Mouse (Mus musculus) forebrain, embryonic 16.5 days (tissue): ENCODE data around the gene Mypop. TPM values are rescaled to one million over a fixed set of nuclear protein-coding genes. Genes with fewer than 3 reads are reported as not detected.

Experiments
- ATAC-seq: fragments of 200-750 bp; cut with Nextera tagmentation; 2 replicates; pipeline ENCODE4 v1.8.0; 2017; ENCODE audit warnings: mild to moderate bottlenecking, moderate library complexity
- H3K27ac ChIP-seq: fragments of 300-500 bp; sonication (generic); 2 replicates; pipeline ENCODE4 v1.5.1; 2014; ENCODE audit warnings: low read length, control low read depth
- H3K27me3 ChIP-seq: fragments of 300-500 bp; sonication (generic); replicated peaks from 2 replicates; pipeline ENCODE4 v1.6.1; 2014; ENCODE audit warnings: low read length; ENCODE audit not compliant: control insufficient read depth, insufficient read depth
- H3K36me3 ChIP-seq: fragments of 300-500 bp; sonication (generic); 2 replicates; pipeline ENCODE4 v1.6.1; 2014; ENCODE audit not compliant: control insufficient read depth, insufficient read depth
- H3K4me1 ChIP-seq: fragments of 300-500 bp; sonication (generic); replicated peaks from 2 replicates; pipeline ENCODE4 v1.6.1; 2014; ENCODE audit warnings: low read length; ENCODE audit not compliant: control insufficient read depth, insufficient read depth
- H3K4me2 ChIP-seq: fragments of 300-500 bp; sonication (generic); 2 replicates; pipeline ENCODE4 v1.6.1; 2014; ENCODE audit warnings: mild to moderate bottlenecking, low read length, control low read depth
- H3K4me3 ChIP-seq: fragments of 300-500 bp; sonication (generic); replicated peaks from 2 replicates; pipeline ENCODE4 v1.5.1; 2014; ENCODE audit warnings: mild to moderate bottlenecking, low read length, control low read depth
- H3K9ac ChIP-seq: fragments of 300-500 bp; sonication (generic); replicated peaks from 2 replicates; pipeline ENCODE4 v1.6.1; 2014; ENCODE audit warnings: low read depth, low read length, control low read depth
- H3K9me3 ChIP-seq: fragments of 300-500 bp; sonication (generic); 2 replicates; pipeline ENCODE4 v1.6.1; 2016; ENCODE audit warnings: low read length; ENCODE audit not compliant: control insufficient read depth
- WGBS: fragments of 180-500 bp; shearing (Covaris S2); extraction: QIAGEN DNeasy Blood & Tissue Kit; methylation state at CpG from one replicate; pipeline ENCODE4 v1.1.7; 2014; 5-methylcytosine and 5-hydroxymethylcytosine counted together
- polyA plus RNA-seq: library from polyadenylated mRNA; unstranded; fragments of >200 nt; fragmentation: Nextera tagmentation; extraction: Ambion mirVana; gene quantifications from 2 replicates; pipeline ENCODE4 v1.2.1, GENCODE M21; 2015

Gene Mypop
- polyA plus RNA-seq, 1 experiment from 2014 or later, result 3.1 TPM

DNA sequence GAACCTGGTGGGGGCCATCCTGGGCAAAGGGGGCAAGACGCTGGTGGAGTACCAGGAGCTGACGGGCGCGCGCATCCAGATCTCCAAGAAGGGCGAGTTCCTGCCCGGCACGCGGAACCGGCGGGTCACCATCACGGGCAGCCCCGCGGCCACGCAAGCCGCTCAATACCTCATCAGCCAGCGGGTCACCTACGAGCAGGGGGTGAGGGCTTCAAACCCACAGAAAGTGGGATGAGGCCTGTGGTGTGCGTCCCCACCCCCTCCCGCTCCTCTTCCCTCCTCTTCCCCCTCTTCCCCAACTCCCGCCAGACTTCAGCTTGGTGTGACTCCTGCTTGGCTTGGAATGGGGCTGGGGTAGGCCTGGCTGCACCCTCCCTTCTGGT is 32.7 kb upstream of the Mypop start:
- H3K9ac ChIP-seq, result peak overlapping the region; percentile 56
- H3K4me3 ChIP-seq, result peak overlapping the region; percentile 42
- 0 out of 2 replicates have a peak, but pooled peaks cover 3% of the 10 kb centered on the region for H3K36me3 ChIP-seq
- H3K4me2 ChIP-seq, result peak overlapping the region; percentile 66
- peak; percentile 5; the same call in 1 of the 2 replicates for ATAC-seq
- H3K27me3 ChIP-seq, result no peaks in the 10 kb centered on the region
- 6% methylated on average over 21 of the region's 21 CpGs for WGBS
- H3K27ac ChIP-seq, result no peak overlapping the region
- peaks cover 35% of the 10 kb centered on the region for H3K4me1 ChIP-seq
- H3K9me3 ChIP-seq, result no peaks in the 10 kb centered on the region

DNA sequence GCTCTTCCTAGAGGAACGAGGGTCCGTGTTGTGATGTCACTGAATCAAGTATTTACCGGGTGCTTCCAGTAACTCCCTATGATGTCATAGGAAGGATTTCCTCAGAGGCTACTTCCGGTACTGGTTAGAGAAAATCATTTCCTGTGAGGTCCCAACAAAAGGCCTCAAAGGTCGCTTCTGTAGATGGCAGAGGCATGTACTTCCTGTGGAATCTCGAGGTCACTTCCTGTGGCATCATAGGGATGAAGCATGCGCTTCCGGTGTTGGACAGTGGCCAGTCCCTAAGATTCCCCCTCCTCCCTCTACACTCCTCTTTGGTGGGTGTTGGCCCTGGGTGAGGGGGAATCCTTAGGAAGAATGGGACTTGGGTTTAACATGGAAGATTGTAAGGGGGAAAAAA is 31.6 kb upstream of the Mypop start:
- H3K9ac ChIP-seq, result no peak overlapping the region
- no peak overlapping the region for H3K4me3 ChIP-seq
- WGBS, result 63% methylated on average over 8 of the region's 8 CpGs
- H3K27me3 ChIP-seq, result no peaks in the 10 kb centered on the region
- H3K27ac ChIP-seq, result no peak overlapping the region
- ATAC-seq, result no peak
- no peaks in the 10 kb centered on the region for H3K36me3 ChIP-seq
- no peak overlapping the region for H3K4me2 ChIP-seq
- H3K9me3 ChIP-seq, result no peaks in the 10 kb centered on the region
- H3K4me1 ChIP-seq, result peaks cover 36% of the 10 kb centered on the region

DNA sequence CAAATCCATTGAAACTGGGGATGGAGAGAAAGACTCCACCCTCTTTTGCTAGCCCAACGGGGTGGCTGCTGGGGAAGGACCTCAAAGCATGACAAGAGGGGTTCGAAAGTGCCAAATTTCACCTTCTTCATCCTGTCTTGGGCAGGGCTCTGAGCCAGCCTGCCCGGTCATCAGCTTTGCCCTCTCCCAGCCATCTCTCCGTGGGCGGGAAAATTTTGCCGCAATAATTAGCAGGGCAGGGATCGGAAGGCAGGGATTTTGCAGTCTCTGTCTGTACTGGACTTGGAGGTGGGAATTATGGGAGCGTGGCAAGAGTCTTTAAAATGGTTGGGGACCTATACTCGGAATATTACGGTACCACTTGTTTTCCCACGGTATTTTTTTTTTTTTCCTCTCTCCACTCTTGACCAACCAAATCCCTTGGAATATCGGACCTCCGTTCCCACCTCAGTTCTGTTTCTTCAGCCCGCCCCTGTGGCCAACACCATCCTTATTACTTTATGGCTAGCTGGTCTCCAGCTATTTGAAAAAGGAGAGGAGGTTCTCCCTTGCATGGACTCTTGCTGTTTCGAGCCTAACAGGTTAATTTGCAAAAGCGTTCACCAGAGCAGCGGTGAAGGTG is 28.8 kb upstream of the Mypop start:
- ATAC-seq, result no peak
- Histone ChIP-seq H3K9me3 (no peaks in the 10 kb centered on the region), H3K9ac (no peak overlapping the region; the same call in 1 of the 2 replicates), H3K27ac (no peak overlapping the region), H3K4me1 (peaks cover 34% of the 10 kb centered on the region), H3K36me3 (no peaks in the 10 kb centered on the region), H3K27me3 (no peaks in the 10 kb centered on the region), H3K4me2 (peak overlapping the region; percentile 34), H3K4me3 (peak overlapping the region; percentile 21)
- WGBS, result 2% methylated on average over 17 of the region's 17 CpGs

DNA sequence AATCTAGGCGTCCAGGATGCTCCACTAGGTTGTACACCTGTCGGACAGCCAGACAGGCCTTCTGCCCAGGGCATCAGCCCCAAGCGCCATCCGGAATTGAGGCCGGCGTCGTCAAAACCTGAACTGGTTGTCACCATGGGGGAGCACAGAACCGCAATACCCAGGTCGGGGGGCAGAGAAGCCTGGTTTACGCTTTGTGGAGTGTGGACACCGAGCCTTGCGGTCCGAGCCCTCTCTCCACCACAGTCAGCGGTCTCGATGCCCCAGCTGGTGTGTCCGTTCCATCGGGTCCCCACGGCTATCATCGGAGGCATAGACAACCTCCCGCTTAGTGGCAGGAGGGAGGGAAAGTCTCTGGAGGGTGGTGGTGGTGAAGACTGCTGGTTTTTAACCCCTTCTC is 28.2 kb upstream of the Mypop start:
- ATAC-seq, result no peak
- Histone ChIP-seq H3K4me1 (peaks cover 29% of the 10 kb centered on the region), H3K27ac (no peak overlapping the region), H3K27me3 (no peaks in the 10 kb centered on the region), H3K4me2 (peak overlapping the region; percentile 34), H3K9me3 (no peaks in the 10 kb centered on the region), H3K4me3 (peak overlapping the region; percentile 21), H3K36me3 (no peaks in the 10 kb centered on the region), H3K9ac (peak overlapping the region; percentile 0; the same call in 1 of the 2 replicates)
- 5% methylated on average over 20 of the region's 20 CpGs for WGBS

DNA sequence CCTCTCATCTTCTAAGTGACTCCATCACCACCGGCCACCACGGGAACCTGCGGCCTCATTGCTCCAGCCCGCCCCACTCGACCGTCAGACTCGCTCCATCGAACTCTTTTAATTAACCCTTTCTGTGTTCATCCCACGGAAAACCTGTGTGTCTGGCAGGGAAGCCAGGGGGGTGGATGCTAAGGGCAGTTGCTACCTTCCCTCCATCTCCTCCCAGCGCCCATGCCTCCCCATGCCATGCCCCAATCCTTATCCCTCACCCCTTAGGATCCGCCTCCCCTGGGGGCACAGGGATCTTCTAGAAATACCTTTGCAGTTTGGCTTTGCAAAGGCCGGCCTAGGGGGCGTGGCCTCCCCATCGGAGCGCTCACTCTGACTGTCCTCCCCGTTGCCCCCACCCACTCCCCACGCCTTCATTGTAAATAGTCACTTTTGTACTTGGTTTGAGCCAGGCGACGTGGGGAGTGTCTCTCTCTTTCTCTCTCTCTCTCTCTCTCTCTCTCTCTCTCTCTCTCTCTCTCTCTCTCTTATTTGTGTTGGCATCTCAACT is 27.7 kb upstream of the Mypop start:
- no peaks in the 10 kb centered on the region for H3K36me3 ChIP-seq
- no peak overlapping the region for H3K4me3 ChIP-seq
- H3K27ac ChIP-seq, result no peak overlapping the region
- H3K27me3 ChIP-seq, result no peaks in the 10 kb centered on the region
- ATAC-seq, result no peak
- no peaks in the 10 kb centered on the region for H3K9me3 ChIP-seq
- H3K4me2 ChIP-seq, result peak overlapping the region; percentile 34; the same call in 1 of the 2 replicates
- 4% methylated on average over 19 of the region's 19 CpGs for WGBS
- H3K4me1 ChIP-seq, result peaks cover 23% of the 10 kb centered on the region
- H3K9ac ChIP-seq, result no peak overlapping the region; the same call in 1 of the 2 replicates

DNA sequence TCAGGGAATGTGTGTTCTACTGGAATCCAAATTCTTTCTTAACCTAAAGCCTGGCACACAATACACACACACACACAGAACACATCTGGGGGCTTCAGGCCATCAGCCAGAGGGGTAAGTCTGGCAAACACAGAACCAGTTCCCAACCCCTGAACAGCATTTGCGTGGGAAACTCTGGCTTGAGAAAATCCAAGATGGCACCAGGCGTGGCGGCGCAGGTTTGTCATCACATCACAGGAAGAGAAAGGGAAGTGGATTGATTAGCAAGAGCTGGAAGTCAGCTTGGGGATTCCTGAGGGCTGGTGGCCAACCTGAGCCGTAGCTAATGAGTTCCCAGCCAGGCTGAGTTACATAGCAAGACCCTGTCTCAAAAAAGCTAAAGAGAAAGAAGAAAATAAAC is 25.7 kb upstream of the Mypop start:
- peaks cover 20% of the 10 kb centered on the region for H3K4me1 ChIP-seq
- H3K4me2 ChIP-seq, result no peak overlapping the region
- H3K9me3 ChIP-seq, result no peaks in the 10 kb centered on the region
- H3K4me3 ChIP-seq, result no peak overlapping the region
- no peak for ATAC-seq
- 81% methylated on average over 5 of the region's 5 CpGs for WGBS
- H3K27ac ChIP-seq, result no peak overlapping the region
- H3K27me3 ChIP-seq, result no peaks in the 10 kb centered on the region
- H3K9ac ChIP-seq, result no peak overlapping the region
- H3K36me3 ChIP-seq, result no peaks in the 10 kb centered on the region

DNA sequence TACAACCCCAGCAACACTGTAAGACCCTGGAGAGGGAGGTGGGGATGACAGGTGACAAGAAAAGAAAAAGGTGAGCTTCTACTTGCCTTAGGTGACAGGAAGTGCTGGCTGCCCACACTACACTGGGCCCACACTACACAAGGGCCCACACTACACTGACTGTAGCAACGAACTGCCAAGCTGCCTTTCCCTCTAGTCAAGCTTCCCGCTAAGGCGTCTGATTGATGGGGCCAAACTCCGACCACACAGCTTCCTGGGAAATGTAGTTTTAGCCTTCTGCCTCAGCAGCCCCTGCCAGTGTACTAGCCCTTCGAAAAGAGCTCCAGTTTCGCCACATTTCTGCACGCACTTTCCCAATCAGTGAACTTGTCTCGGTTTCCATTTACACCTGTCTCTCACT is 23.4 kb upstream of the Mypop start:
- peaks cover 9% of the 10 kb centered on the region for H3K4me1 ChIP-seq
- H3K27ac ChIP-seq, result no peak overlapping the region
- H3K4me2 ChIP-seq, result no peak overlapping the region
- 12% methylated on average over 8 of the region's 8 CpGs for WGBS
- H3K27me3 ChIP-seq, result no peaks in the 10 kb centered on the region
- no peak overlapping the region for H3K9ac ChIP-seq
- no peaks in the 10 kb centered on the region for H3K36me3 ChIP-seq
- H3K4me3 ChIP-seq, result no peak overlapping the region
- H3K9me3 ChIP-seq, result no peaks in the 10 kb centered on the region
- peak; percentile 45 for ATAC-seq

DNA sequence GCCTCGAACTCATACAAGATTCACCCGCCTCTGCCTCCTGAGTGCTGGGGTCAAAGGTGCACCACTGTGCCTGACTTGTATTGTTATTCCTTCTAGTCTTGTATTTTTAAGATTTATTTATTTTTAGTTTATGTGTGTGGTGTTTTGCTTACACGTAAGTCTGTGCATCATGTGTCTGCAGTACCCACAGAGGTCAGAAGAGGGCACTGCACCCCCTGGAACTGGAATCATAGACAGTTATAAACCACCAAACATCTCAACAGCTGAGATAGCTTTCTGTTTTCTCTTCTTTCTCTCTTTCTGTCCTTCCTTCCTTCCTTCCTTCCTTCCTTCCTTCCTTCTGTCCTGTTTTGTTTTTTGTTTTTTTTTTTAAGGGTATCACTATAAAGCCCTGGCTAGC is 20.1 kb upstream of the Mypop start:
- no peaks in the 10 kb centered on the region for H3K27me3 ChIP-seq
- H3K9ac ChIP-seq, result no peak overlapping the region
- no peak overlapping the region for H3K4me3 ChIP-seq
- H3K9me3 ChIP-seq, result no peaks in the 10 kb centered on the region
- no peak overlapping the region for H3K4me2 ChIP-seq
- no peaks in the 10 kb centered on the region for H3K4me1 ChIP-seq
- ATAC-seq, result no peak
- WGBS, result 86% methylated on average over 3 of the region's 3 CpGs
- H3K27ac ChIP-seq, result no peak overlapping the region
- H3K36me3 ChIP-seq, result no peaks in the 10 kb centered on the region

DNA sequence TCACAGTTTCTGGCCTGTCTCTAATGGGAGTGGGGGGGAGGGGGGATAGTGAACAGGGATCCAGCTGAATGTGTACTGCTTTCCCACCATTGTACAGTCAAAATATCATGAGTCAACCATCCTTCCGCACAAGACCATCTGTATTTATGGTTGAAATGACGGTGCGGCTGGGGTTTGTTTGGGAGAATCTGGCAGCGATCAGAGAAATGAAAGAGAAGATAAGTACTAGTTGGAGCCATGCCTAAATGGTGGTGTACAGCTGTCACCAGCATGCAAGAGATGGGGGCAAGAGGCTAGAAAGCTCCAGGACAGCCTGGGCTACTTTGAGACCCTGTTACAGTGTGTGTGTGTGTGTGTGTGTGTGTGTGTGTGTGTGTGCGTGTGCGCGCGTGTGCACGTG is 12.7 kb upstream of the Mypop start:
- H3K4me3 ChIP-seq, result no peak overlapping the region
- H3K27me3 ChIP-seq, result no peaks in the 10 kb centered on the region
- no peak overlapping the region for H3K4me2 ChIP-seq
- no peaks in the 10 kb centered on the region for H3K9me3 ChIP-seq
- WGBS, result 71% methylated on average over 9 of the region's 9 CpGs
- H3K9ac ChIP-seq, result no peak overlapping the region
- H3K36me3 ChIP-seq, result no peaks in the 10 kb centered on the region
- peak; percentile 65 for ATAC-seq
- H3K27ac ChIP-seq, result no peak overlapping the region
- peaks cover 6% of the 10 kb centered on the region; the same call in 1 of the 2 replicates for H3K4me1 ChIP-seq
